Mouse (Mus musculus) midbrain, embryonic 14.5 days (tissue): ENCODE measurements around the gene Fgfr2. TPM values are rescaled to one million over a fixed set of nuclear protein-coding genes. Genes with fewer than 3 reads are reported as not detected.
A peak's percentile ranks its signal among the peaks of the same experiment; 100 is the strongest.

ENCODE experiments used
- ATAC-seq: fragments of 200-750 bp; cut with Nextera tagmentation; 2 replicates; pipeline ENCODE4 v1.8.0; 2017; ENCODE audit warnings: moderate number of reproducible peaks, moderate library complexity; ENCODE audit not compliant: low FRiP score, low TSS enrichment
- DNase-seq: peaks from one replicate; pipeline ENCODE4 v3.0.0-alpha.2; 2015
- H3K27ac ChIP-seq: fragments of 300-500 bp; sonication (generic); replicated peaks from 2 replicates; pipeline ENCODE4 v1.5.1; 2014; ENCODE audit warnings: mild to moderate bottlenecking, low read depth, low read length, moderate library complexity
- H3K27me3 ChIP-seq: fragments of 300-500 bp; sonication (generic); 2 replicates; pipeline ENCODE4 v1.6.1; 2014; ENCODE audit warnings: low read length, control low read depth, mixed read lengths; ENCODE audit not compliant: control insufficient read depth, insufficient read depth
- H3K36me3 ChIP-seq: fragments of 300-500 bp; sonication (generic); 2 replicates; pipeline ENCODE4 v1.6.1; 2014; ENCODE audit warnings: low read length, control low read depth; ENCODE audit not compliant: control insufficient read depth, insufficient read depth
- H3K4me1 ChIP-seq: fragments of 300-500 bp; sonication (generic); 2 replicates; pipeline ENCODE4 v1.6.1; 2014; ENCODE audit warnings: mild to moderate bottlenecking, antibody characterized with exemption, low read length, control low read depth; ENCODE audit not compliant: control insufficient read depth, insufficient read depth
- H3K4me2 ChIP-seq: fragments of 300-500 bp; sonication (generic); 2 replicates; pipeline ENCODE4 v1.6.1; 2014; ENCODE audit warnings: mild to moderate bottlenecking, low read length, moderate library complexity
- H3K4me3 ChIP-seq: fragments of 300-500 bp; sonication (generic); replicated peaks from 2 replicates; pipeline ENCODE4 v1.5.1; 2014; ENCODE audit warnings: low read depth, low read length
- H3K9ac ChIP-seq: fragments of 300-500 bp; sonication (generic); replicated peaks from 2 replicates; pipeline ENCODE4 v1.6.1; 2014; ENCODE audit warnings: mild to moderate bottlenecking, low read length, moderate library complexity
- H3K9me3 ChIP-seq: fragments of 300-500 bp; sonication (generic); 2 replicates; pipeline ENCODE4 v1.6.1; 2016; ENCODE audit warnings: low read length, control low read depth, mixed read lengths; ENCODE audit not compliant: control insufficient read depth
- WGBS: fragments of 180-500 bp; shearing (Covaris S2); extraction: QIAGEN DNeasy Blood & Tissue Kit; methylation state at CpG from one replicate; pipeline ENCODE4 v1.1.7; 2014; 5-methylcytosine and 5-hydroxymethylcytosine counted together
- polyA plus RNA-seq: library from polyadenylated mRNA; unstranded; fragments of >200 nt; fragmentation: Nextera tagmentation; extraction: Ambion mirVana; gene quantifications from 2 replicates; pipeline ENCODE4 v1.2.1, GENCODE M21; 2014

The Fgfr2 gene
- polyA plus RNA-seq, 1 experiment from 2014 or later = 28.1 TPM

DNA sequence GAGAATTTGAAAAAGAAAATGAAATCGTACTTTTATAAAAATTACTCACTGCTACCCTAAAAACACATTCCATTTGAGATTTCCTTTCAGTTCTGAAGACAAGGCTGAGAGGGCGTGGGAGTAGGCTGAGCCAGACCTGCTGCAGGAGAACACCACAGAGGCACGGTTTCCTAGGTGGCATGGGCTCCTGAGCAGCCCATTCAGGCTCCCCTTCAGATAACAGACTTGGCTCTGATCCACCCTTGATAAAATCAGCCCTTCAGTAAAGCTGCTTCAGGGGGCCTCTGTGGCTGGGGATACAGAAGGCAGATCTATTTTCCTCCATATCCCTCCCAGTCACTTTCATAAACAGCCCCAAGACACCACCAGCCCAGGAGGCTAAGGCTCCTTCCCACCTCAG, 786.4 kb downstream of the Fgfr2 start:
- Histone ChIP-seq H3K36me3 (no peaks in the 10 kb centered on the region), H3K4me1 (peaks cover 16% of the 10 kb centered on the region), H3K9me3 (no peaks in the 10 kb centered on the region), H3K9ac (no peak overlapping the region), H3K27me3 (no peaks in the 10 kb centered on the region), H3K4me2 (no peak overlapping the region), H3K4me3 (no peak overlapping the region), H3K27ac (no peak overlapping the region)
- ATAC-seq = no peak
- no peak for DNase-seq
- WGBS = 56% methylated on average over 3 of the region's 3 CpGs

DNA sequence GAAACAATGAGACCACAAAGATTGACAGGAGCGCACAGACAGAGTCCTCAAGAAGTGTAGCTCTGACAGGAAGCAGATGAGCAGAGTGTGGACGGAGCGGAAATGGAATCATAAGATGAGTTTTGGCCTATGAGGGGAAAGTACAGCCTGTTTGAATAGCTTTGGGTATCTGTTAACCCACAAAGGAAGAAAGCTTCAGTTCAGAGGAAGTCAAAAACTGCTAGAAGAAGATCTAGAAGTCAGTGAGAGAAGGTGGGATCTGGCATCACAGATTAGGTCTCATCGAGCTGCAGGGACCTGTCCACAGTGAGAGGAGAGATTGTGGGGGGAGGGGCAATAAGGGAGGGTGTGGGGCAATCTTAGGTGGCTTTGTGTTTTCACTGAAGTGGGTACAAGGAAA, 787.8 kb downstream of the Fgfr2 start:
- no peak overlapping the region for H3K27ac ChIP-seq
- no peaks in the 10 kb centered on the region for H3K27me3 ChIP-seq
- H3K4me2 ChIP-seq = no peak overlapping the region
- no peak overlapping the region for H3K9ac ChIP-seq
- H3K9me3 ChIP-seq = no peaks in the 10 kb centered on the region
- 91% methylated on average over 4 of the region's 4 CpGs for WGBS
- H3K36me3 ChIP-seq = no peaks in the 10 kb centered on the region
- H3K4me1 ChIP-seq = peaks cover 18% of the 10 kb centered on the region
- DNase-seq (no peak), ATAC-seq (no peak)
- H3K4me3 ChIP-seq = no peak overlapping the region

DNA sequence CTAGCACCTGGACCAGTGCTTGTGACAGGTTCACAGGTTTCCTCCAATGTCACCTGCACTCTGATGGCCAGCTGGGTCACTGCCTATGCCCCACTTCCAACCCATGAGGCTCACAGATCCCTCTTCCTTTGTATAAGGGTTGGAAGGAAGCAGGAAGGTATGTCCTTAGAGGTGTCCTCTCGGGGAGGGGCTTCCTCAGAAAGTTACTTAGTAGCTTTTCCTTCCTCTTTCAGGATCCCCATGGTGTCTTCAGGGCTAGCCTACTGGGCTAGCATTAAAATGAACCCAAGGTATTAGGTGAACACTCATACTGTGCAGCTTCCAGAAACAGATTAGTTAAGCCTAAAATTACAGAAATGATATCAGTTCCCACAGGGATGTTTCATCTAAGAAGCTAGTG, 790.1 kb downstream of the Fgfr2 start:
- H3K36me3 ChIP-seq = no peaks in the 10 kb centered on the region
- H3K9ac ChIP-seq = no peak overlapping the region
- DNase-seq (no peak), ATAC-seq (no peak)
- no peak overlapping the region for H3K27ac ChIP-seq
- H3K27me3 ChIP-seq = peaks cover 3% of the 10 kb centered on the region; the same call in 1 of the 2 replicates
- H3K9me3 ChIP-seq = no peaks in the 10 kb centered on the region
- peaks cover 18% of the 10 kb centered on the region for H3K4me1 ChIP-seq
- WGBS = 73% methylated on average over 1 of the region's 1 CpGs
- no peak overlapping the region for H3K4me3 ChIP-seq
- H3K4me2 ChIP-seq = no peak overlapping the region

DNA sequence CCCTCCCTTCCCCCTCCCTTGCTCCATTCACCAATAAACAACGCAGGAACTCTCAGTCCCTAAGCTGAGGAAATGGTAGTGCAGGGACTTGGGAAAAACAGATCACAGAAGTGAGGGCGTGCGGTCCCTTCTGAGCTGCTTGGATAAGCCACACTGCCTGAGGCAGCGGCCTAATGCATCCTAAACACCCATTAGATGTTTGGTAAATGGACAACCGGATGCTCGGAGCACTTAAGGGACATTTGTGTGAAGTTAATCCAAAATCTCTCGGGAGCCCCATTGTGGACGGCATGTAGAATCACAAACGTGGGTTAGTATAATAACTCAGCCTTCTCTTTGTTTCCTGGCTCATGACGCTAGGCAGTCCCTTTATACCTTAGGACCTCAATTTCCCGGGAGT, 791.0 kb downstream of the Fgfr2 start:
- 23% methylated on average over 11 of the region's 11 CpGs for WGBS

DNA sequence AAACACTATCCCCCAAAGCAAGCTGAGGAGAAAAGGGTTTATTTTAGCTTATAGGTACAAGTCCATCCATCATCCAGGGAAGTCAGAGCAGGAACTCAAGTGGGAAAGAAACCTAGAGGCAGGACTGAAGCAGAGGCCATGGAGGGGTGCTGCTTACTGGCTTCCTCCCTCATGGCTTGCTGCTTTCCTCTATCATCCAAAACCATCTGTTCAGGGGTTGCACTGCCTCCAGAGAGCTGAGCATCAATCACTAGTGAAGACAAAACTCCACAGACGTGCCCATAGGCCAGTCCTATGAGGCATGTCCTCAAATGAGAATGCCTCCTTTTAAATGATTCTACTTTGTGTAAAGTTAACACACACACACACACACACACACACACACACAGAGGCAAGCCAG, 793.0 kb downstream of the Fgfr2 start:
- ATAC-seq = no peak
- H3K4me2 ChIP-seq = no peak overlapping the region
- WGBS = 65% methylated on average over 1 of the region's 1 CpGs

More for the DNA sequence above, 791.0 kb downstream of the Fgfr2 start:
- Histone ChIP-seq H3K9ac (no peak overlapping the region), H3K27ac (no peak overlapping the region), H3K4me1 (peaks cover 12% of the 10 kb centered on the region), H3K36me3 (no peaks in the 10 kb centered on the region), H3K4me3 (no peak overlapping the region), H3K27me3 (peaks cover 3% of the 10 kb centered on the region; the same call in 1 of the 2 replicates), H3K9me3 (no peaks in the 10 kb centered on the region), H3K4me2 (no peak overlapping the region)
- ATAC-seq (no peak; the same call in 1 of the 2 replicates), DNase-seq (peak; percentile 59)

DNA sequence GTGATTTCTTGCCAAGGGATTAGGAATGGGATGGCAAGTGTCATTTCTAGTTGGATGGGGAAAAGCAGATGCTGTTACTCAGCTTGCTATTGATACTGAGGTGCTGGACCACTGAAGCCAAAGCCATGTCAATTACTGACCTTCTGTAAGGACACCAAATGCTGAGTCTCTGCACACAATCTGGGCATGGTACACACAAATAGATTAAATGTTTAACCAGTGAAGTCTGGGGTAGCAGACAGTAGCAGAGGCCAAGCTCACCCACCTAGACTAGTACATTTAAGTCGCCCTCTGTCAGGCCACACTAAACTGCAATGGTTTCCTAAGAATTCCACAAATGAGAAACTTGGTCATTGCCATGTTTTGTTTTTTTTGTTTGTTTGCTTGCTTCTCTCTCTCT, 794.5 kb downstream of the Fgfr2 start:
- Histone ChIP-seq H3K4me3 (no peak overlapping the region), H3K36me3 (no peaks in the 10 kb centered on the region), H3K27ac (no peak overlapping the region), H3K9ac (no peak overlapping the region), H3K27me3 (peaks cover 3% of the 10 kb centered on the region; the same call in 1 of the 2 replicates), H3K9me3 (no peaks in the 10 kb centered on the region), H3K4me2 (no peak overlapping the region), H3K4me1 (peaks cover 6% of the 10 kb centered on the region; the same call in 1 of the 2 replicates)
- ATAC-seq (no peak), DNase-seq (no peak)
- 96% methylated on average over 1 of the region's 1 CpGs for WGBS

More for the DNA sequence above, 793.0 kb downstream of the Fgfr2 start:
- Histone ChIP-seq H3K27me3 (peaks cover 3% of the 10 kb centered on the region; the same call in 1 of the 2 replicates), H3K27ac (no peak overlapping the region), H3K4me3 (no peak overlapping the region), H3K36me3 (no peaks in the 10 kb centered on the region), H3K9ac (no peak overlapping the region), H3K9me3 (no peaks in the 10 kb centered on the region), H3K4me1 (peaks cover 6% of the 10 kb centered on the region; the same call in 1 of the 2 replicates)
- DNase-seq = no peak

DNA sequence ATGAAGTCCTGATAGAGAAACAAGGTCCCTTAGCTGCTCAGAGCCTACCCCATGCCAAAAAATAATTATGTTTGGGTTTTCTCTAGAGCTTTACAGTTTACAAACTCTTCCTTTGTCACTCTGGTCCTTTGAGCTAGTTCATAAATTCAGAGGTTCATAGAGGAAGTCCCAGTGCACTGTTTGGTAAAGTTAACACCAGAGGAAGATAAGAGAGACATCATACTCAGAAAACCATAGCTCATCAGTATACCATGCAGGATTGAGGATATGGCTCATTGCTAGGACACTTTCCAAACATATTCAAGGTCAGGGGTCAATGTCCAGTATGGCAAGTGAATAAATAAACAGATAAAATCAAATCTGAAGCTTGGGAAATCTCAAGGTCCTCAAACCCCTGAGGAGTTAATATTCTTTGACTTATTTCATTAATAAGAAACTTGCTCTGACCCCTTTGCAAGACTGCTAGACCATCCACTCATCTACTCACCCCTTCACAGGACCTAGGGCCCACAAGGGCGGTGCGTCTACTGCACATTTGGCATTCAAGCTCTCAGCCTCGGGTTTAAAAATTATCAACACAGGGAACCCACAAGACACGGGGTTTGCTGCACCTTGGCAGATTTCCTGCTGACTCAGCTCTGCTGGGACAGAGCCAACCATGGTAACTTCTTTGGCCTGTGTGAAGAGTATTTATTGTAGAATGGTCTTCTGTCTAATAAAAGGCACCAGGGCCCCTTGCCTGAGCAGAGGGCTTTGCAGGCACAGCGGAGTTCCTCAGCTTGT, 797.4 kb downstream of the Fgfr2 start:
- Histone ChIP-seq H3K9ac (no peak overlapping the region), H3K36me3 (no peaks in the 10 kb centered on the region), H3K27me3 (peaks cover 3% of the 10 kb centered on the region; the same call in 1 of the 2 replicates), H3K9me3 (no peaks in the 10 kb centered on the region), H3K4me2 (no peak overlapping the region), H3K27ac (no peak overlapping the region), H3K4me1 (no peaks in the 10 kb centered on the region), H3K4me3 (no peak overlapping the region)
- 79% methylated on average over 5 of the region's 5 CpGs for WGBS
- DNase-seq (no peak), ATAC-seq (no peak)

DNA sequence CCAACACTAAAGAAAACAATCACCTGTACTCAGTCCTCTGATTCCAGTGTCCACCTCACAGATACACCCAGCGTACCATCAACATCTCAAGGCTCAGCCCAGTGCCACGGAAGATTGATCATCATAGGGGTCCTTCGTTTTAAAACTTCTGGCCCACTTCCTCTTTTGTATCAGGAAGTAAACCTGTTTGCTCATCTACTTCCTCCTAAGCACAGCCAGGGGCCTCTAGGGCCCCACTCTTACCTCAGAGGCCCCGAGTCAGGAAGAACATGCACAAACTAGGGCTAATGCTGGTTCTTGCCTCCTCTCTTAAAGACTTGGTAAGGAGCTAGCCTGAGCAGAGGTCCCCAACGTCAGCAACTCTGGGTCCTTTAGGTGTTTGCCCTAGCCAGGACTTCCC, 799.7 kb downstream of the Fgfr2 start:
- no peaks in the 10 kb centered on the region for H3K27me3 ChIP-seq
- no peaks in the 10 kb centered on the region for H3K36me3 ChIP-seq
- no peak overlapping the region for H3K27ac ChIP-seq
- ATAC-seq (no peak), DNase-seq (no peak)
- H3K9ac ChIP-seq = no peak overlapping the region
- H3K4me2 ChIP-seq = no peak overlapping the region
- no peaks in the 10 kb centered on the region for H3K9me3 ChIP-seq
- H3K4me3 ChIP-seq = no peak overlapping the region
- WGBS = 90% methylated on average over 5 of the region's 5 CpGs
- no peaks in the 10 kb centered on the region for H3K4me1 ChIP-seq

DNA sequence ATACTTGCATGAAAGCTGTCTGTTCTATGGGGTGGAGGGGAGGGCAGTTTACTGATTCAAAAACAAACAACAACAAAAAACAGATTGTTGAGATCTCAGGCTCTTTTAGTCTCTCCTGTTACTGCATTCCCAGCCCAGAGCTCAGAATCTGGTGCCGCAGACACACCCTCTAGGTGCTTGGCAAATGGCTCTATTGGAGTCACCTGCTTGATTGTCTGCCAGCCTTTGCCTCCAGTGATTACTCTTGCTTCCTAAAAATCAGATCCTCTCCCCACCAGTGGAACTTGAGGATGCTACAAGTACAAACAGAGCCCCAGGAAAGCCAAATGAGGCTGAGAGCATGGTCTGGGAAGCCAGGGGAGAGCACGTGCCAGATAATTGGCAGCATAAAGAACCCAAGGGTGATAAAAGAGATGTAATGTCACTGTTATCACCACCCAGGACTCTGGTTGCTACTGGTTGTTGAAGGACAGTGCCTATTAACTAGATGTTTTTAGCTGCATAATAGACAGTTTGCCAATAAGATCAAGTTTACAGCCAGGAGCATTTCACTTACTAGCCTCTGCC, 801.7 kb downstream of the Fgfr2 start:
- ATAC-seq (no peak), DNase-seq (no peak)
- H3K4me1 ChIP-seq = peaks cover 6% of the 10 kb centered on the region; the same call in 1 of the 2 replicates
- no peak overlapping the region for H3K9ac ChIP-seq
- no peaks in the 10 kb centered on the region for H3K36me3 ChIP-seq
- H3K9me3 ChIP-seq = no peaks in the 10 kb centered on the region
- H3K4me3 ChIP-seq = no peak overlapping the region
- WGBS = 80% methylated on average over 2 of the region's 2 CpGs
- H3K4me2 ChIP-seq = no peak overlapping the region
- no peaks in the 10 kb centered on the region for H3K27me3 ChIP-seq
- no peak overlapping the region for H3K27ac ChIP-seq
